Mouse (Mus musculus) forelimb bud, embryonic 11.5 days (tissue): ENCODE results near the gene Hmgcs2.

Source experiments
- DNase-seq: peaks from one replicate; pipeline ENCODE4 v3.0.0-alpha.2; 2012; ENCODE audit warnings: low read depth, low spot score

The Hmgcs2 gene

DNA sequence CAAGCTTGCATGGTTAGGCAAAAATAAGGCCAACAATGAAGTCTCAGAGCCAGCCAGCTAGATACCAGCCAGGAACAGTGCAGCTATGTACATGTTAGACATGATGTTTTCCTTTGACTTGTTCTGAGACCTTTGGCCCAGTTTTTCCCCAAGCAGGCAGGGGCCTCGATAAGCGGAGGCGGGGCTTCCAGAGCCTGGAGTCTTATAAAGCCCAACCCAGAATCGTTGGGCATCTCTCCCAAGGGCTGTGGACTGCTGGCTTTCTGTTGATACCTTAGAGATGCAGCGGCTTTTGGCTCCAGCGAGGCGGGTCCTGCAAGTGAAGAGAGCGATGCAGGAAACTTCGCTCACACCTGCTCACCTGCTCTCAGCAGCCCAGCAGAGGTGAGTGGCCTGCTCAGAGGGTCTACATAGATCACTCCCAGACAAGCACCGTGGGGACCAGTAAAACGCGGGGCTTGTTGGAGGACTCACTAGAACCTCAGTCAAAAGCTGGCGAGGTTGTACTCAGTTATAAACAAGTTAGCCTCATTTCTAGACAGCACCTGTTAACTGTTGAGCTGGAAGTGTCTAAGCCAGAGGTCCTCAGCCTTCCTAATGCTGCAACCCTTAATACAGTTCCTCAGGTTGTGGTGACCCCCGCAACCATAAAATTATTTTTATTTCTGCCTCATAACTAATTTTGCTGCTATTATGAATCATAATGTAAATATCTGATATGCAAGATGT lies at the start of gene Hmgcs2:
Hmgcs2 (plus strand) TSS at position 232 of the 729 bp plus-strand sequence.
- DNase-seq, result no peak

DNA sequence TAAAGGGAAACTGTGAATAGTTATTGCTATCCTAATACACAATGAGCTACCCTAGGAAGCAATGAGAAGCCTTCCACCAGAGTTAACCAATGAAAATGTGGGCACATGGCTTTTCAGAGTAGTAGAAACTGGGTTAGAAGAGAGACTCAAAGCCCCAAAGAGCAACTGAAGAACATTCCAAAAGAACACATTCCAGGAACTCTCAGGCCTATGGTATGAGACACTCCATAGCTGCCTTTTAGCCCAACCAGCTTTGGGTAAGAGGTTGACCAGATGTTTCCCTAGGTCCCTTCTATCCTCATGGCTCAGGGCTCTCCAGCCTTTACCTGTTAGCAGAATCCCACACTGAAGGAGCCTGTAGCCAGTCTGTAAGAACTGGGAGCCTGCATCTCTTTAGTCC lies 46.7 kb upstream of the Hmgcs2 start:
- no peak for DNase-seq

DNA sequence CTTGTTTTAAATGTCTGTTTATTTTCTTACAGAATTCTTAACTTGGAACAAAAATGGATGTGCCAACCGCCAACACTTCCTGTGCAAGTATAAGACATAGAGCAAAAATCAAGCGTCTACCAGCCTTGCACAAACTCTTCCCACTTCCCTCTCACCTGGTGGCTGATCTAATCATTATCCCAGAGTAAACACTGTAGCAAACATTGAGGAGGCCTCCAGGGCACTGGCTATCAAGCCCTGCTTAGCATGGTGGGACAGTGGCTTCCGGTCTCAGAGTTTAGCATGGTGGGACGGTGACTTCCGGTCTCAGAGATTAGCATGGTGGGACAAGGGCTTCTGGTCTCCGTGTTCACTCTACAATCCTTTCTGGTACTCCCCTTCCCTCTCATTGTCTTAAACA lies 44.0 kb upstream of the Hmgcs2 start:
- DNase-seq, result no peak

DNA sequence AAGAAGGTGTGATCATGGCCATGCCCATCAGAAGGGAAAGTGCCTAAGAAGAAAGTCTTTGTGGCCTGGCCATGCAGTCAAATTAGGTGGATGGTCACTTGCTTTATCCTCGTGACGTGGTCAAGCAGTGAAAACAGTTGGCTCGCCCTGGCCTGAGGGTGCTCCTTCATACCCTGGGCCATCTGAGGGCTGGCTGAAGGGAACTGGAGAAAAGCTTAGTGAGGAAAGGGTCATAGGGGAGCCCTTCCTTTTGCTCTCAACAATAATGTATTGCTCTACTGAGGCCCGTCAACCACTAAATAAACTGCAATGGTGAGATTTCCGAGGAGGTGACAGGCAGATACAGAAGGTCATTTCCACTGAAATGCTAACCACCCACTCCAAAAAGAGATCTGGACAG lies 43.0 kb upstream of the Hmgcs2 start:
- DNase-seq, result no peak

DNA sequence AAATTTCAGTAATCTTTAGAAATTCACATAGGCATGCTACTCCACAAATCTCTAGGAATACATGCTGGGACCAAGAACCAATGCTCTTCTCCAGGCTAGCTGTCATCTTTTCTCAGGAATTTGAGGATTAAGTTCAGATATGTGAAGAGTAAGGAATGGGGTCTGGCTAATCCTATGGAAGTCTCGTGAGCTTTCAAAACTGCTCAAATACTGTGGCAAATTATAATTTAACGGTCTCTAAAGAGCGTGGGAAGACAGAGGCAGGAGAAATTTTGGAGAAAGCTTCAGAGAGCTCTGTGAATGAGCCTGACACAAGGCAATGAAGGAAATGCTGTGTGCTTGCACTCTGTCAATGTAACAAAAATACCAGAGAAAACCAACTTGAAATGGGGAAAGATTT lies 42.1 kb upstream of the Hmgcs2 start:
- no peak for DNase-seq

DNA sequence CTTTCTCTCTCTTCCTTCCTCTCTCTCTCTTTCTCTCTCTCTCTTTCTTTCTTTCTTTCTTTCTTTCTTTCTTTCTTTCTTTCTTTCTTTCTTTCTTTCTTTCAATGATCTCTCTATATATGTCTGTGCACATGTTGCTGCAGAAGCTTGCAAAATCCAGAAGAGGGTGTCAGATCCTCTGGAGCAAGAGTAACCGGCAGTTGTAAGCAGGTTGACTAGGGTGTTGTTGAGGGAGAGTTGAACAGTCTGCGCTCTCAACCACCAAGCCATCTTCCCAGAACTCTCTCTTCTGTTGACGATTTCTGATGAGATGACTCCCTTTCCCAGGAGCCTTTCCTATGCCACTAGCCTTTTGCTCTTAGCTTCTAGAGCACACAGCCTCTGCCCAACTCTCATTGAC lies 38.2 kb upstream of the Hmgcs2 start:
- DNase-seq, result no peak

DNA sequence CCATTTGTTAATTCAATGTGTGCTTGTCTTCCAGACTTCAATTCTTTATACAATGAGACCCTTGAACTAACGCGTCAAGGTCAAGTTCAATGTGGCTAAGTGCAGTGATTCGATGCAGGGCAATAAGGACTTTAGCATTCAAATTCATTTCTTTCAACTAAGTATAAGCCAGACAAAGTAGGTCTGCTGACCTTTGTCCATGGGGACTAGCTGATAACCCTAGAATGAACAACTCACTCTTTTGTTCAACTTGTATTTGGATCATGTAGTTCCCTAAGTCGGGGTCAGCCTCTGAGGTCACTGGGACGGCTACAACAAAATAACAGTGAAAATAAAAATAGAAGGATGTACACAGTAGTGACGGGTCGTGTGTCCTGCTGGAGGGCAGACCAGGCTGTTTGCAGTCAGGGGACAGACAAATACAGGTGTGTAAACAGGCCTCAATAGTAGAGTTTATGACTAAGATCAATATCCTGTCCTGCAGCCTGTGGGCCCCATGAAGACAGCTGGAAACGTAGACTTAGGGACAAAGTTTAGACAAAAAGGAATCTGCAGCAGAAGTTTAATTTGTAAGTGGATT lies 37.7 kb upstream of the Hmgcs2 start:
- no peak for DNase-seq

DNA sequence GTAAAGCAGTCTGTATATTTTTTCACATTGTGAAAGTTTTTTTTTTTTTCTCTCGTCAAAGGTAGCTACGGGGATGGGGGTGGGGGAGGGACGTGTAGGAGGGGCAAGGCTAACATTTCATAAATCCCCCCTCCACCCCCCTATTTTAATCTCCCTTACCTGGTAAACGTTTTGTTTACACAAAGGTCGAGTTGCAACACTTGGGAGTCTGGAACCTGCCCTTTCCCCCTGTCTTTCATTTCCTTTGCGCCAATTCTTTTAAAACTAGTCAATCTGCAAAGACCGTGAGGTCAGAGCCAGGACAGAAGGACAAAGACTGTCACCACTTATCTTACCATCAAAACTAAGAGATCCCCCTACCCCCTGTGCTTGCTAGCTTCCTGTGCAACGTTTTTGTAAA lies 34.3 kb upstream of the Hmgcs2 start:
- no peak for DNase-seq

DNA sequence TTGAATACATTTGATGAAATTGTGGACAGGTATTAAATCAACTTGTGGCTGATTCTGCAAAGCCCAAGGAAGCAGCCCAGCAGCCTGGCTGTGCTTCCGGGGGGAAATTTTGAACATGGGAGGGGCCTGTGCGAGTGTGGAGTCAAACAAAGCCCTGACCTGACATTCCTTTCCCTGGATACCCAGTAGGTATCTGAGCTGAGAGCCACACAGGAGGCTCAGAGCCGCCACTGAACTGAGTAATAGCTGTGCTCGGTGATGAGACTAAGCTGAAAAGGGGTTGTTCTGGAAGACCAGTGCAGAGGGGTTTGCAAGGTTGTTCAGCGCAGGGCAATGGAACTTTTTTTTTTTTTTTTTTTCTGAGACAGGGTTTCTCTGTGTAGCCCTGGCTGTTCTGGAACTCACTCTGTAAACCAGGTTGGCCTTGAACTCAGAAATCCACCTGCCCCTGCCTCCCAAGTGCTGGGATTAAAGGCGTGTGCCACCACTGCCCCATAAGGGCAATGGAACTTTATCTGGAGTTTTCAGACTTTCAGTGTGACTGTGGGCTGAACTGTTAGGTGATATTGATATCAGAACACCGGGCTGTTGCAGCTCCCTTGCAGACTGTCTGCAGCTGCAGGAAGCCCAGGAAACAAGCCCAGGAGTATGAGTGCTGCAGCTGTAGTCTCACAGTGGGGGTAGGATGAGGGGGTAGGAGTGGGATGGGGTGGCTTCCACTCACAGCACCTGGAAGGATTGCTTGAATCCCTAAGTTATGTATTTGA lies 33.1 kb upstream of the Hmgcs2 start:
- no peak for DNase-seq

DNA sequence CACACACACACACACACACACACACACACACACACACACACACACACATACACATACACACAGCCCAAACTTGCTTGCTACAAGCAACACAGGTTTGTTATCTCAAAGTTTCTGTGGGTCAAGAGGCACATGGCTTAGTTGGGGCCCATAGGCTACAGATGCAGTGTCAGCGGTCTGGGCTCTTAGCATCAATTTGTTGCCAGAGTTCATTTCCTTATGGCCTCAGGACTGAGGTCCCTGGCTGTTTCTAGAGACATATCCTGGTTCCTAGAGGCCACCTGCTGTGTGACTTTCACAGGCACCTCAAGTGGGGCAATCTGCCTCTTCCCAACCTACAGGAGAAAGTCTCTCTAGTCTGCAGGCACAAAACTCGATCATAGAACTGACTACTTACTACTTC lies 30.9 kb upstream of the Hmgcs2 start:
- DNase-seq, result no peak

DNA sequence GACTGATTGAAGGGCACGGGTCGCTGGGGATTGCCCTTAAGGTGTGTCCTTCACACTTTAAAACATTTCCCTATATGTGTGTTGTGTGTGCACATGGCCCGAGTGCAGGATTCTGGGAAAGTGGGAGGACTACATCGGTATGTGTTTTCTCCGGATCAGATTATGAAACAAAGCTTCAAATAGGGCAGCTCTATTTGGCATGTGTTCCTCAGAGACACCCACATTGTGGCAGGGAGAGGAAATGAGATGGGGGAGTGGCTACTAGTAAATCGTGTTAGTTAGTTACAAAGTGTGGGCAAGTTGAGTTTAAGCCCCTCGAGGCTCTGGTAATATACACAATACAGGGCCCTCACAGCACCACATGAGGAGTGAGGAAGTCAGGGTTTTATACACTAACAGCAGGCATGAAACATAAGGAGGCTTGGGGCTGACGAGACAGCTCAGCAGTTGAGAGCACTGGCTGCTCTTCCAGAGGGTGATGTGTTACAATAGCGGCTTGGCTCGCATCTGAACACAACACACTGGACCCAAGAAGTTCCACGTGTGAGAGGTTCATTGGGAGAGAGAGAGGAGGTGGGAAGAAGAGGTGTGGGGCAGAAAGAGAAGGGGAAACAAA lies 30.3 kb upstream of the Hmgcs2 start:
- no peak for DNase-seq

DNA sequence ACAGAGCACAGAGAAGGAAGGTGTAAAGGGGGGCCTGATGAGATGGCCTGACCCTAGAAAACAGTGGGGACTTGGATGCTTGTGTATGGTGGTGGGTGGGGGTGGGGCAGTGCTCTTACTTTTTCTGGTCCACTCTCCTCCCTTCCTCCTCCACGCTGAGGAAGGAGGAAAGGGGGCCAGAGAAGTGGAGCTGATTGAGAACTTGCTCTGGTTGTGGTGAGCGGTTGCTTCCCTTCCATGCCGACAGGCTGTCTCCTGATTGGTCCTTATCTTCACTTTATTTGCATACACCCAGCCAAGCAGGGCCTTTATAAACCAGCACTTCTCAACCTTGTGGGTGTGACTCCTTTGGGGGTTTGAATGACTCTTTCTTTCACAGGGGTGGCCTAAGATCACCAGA lies 26.2 kb upstream of the Hmgcs2 start:
- no peak for DNase-seq

DNA sequence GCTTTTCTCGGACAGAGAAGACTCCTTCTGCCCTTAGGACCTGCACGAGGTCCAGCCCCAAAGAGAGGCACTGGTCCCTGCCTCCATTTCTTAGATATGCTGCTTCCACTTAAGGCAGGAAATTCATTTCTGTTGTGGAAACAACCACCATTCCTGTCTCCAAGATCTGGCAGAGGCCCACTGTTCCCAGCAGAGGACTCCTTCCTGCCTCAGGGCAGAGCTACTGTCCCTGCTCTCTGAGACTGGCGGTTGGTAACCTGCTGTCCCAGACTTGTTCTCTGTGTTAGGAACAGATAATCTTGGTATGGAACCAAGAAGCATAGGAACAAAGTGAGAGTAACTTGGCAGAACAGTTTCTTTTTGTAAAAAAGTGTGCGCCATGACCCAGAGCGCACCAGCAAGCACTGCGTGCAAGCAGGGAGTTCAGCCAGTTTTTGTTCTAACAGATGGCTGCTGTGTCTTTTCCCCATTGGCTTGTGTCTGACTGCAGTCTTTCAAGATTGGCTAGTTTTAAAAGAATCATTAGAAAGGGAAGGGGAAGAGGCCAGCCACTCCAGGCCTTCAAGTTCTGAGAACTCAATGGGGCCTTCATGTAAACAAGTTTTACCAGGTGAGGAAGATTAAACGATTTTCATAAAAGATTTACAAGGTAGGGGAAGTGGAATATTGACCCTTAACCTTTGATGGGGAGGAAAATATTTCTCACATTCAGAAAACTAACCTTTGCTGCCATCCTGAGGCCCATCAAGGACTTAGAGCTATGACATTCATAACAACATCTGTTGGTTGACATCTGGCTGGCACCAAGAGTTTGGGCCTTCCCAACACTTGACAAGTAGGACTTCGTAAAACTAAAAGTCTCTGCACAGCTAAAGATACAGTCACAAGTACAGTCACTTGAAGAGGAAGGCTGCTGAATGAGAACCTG lies 25.3 kb upstream of the Hmgcs2 start:
- DNase-seq, result no peak

DNA sequence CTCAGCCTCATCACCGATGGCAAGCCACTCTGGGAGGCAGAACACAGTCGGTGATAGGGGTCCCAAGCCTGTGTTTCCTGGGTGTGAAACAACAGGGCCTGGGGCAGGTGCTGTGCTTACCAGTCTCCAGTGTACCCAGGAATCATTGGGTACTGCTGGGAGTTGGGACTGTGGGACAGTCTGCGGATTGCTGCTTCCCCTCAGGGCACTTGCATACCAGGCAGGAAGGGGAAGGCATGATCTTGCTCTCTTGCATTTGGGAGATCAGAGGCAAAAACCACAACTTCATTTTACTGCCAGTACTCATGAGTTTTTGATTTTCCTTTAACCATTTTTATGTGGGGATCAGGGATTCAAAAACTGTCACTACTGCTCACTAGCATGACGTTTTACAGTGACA lies 21.5 kb upstream of the Hmgcs2 start:
- no peak for DNase-seq

DNA sequence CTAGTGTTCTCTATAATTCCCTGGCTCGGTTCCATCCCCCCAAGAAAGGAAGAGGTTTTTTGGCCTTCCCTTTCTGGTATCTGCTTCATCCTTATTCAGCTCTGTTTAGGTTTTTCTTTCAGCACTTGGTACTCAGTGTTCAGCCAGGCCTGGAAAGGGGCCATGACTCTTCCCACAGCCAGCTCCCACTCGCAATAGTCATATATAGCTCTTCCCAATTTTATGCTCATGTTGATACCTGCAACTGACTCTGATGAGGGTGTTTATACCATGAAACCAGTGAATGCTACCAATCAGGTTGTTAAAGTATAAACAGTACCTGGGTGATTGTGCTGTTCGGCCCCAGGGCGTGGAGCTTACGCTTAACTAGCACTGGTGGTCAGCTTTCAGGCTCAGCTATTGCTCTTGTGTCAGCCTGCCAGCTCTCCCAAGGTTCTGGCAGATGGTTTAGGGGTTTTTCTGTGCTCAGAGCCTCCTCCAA lies 20.9 kb upstream of the Hmgcs2 start:
- DNase-seq, result no peak

DNA sequence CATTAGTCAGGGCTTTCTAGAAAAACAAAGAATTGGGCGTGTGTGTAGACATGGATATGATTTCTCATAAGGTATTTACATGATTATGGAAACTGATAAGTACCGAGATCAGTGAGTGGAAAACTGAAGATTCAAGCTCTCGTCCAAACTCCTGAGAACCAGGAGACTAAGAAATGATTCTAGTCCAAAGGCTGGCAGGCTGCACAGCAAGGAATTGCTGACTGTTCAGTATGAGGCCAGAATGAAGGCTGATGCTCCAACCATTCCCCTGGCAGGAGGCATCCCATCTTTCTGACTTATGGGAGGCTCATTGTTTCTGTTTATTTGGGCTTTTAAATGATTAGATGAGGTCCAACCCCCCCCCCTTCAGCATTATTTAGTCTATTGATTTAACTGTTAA lies 19.7 kb upstream of the Hmgcs2 start:
- no peak for DNase-seq

DNA sequence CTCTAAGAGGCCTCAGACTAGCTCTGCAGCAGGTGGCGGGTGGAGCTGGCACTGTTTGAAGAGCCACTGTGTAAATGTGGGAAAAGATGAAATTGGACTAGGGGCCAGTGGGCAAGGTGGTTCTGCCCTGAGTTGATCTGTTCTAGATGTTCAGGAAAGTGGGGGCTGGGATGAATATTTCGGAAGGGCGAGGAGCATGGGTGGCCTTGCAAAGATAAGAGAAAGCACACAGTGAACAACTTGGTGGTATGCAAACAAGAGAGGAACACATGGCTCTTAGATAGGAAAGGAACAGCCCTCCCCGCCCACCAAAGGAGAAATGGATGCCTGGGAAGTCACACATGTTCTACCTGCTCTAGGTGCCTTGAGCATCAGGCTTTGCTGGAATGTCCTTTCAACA lies 18.8 kb upstream of the Hmgcs2 start:
- DNase-seq, result no peak

DNA sequence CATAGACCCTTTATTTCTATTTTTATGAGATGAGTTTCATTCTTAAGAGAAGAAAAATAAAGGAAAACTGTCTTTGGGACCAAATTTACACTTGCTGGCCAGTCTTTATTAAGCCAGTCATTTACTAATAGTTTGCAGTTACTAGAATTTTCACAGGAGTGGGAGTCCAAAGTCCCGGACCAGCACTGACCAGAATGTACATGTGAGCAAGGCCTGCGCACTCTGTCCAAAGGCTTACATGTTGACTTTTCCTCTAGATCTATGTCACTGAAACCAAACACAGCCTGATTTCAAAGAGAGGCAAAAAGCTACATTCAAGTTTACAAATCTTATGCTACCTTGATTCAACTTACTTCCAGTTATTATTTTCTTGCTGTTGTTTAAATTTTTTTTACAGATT lies 18.1 kb upstream of the Hmgcs2 start:
- DNase-seq, result no peak

DNA sequence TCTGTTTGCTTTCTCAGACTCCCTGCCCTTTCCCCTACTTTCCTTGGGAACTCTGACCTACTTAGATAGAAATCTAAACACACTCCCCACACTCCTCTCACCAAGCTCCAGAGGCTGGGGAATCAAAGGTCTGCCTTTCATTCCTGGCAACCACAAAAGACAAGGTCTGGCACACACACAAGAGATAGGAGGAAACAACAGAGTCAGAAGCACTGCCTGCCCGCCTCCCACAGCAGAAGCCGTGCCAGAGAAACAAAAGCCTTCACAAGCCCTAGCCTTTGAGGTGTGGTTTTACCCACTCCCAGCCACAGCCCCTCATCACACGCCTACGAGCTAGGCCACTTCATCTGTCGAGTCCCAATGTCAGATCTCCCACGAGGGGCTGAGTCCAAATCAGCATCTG lies 13.0 kb upstream of the Hmgcs2 start:
- no peak for DNase-seq

DNA sequence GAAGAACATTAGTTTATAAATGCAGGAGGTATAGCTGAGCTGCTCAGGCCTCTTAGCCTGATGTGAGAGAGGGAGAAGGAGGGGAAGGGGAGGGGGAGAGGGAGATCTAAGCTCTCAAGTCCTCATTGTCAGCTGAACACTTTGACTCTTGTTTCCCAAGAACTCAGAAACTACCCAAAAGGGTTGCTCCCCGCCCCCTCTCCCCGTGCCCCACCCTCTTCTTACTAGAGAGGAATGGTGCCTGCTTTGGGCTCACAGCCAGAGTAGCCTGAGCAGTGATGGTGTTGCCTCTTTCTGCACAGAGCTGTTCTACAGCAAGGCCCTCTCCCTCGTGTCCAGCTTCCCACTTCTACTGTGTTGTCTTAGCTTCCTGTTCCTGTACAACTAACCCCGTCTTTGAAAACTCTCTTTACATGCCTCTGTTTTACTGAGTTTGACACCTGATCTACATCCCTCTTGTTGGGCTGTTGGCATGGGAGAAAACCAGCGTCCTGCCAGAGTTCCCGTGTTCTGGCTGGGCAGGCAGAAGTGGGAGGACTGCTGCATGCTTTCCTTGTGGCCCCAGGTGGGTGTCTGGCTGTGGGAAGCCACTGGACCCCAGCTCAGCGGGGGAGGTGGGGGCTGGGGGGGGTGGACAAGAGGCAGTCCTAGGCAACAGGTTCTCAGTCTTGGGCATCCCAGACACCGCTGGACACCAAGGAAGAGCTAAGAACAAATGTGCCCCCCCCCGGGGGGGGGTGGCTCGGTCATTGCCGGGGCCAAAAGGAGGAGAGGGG lies 6.4 kb upstream of the Hmgcs2 start:
- DNase-seq, result no peak

DNA sequence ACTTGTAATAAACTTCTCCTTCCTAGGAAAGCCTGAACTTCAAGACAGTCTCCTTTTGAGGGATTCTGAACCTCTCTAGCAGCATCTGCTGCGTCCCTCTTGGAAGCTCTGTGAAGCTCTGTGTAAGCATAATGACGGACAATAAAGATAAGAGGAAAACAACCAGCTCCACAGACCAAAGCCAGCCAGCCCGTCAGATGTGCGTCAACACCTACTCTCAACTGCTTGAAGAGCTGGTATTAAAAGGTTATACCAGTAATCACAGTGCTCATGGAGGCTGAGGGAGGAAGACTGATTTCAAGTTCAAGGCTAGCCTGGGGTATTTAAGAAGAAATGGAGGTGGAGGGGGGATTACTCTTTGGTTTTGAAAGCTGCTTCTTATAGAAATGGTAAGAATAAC lies 553 bp upstream of the Hmgcs2 start:
- DNase-seq, result no peak
